In genomic region chr4:81624111-81624510, GRCm38 (mm10) we compare ENCODE assay signal across 24 mouse cellular contexts.
DNase-seq lines count a peak whose midpoint lies in the region; ATAC-seq lines count a peak whose summit lies in the region.
"Had no signal": no experiment of that assay in that cellular context is flagged by ENCODE, and none has a peak within 500 bp of the region (broad histone marks: within the 10 kb centered on the region; RNA-seq: fewer than 3 reads in every experiment).

No protein-coding gene starts in this region.

- H3K9ac ChIP-seq in embryonic facial prominence, embryonic 14.5 days (ENCODE audit: low read depth, low read length): no peak overlapping the region
- no peak overlapping the region for H3K9ac ChIP-seq in limb, embryonic 15.5 days
- H3K9ac ChIP-seq: embryonic facial prominence, embryonic 13.5 days; forebrain, embryonic 12.5 days had no signal

- H3K4me1 ChIP-seq in embryonic facial prominence, embryonic 14.5 days (ENCODE audit: control insufficient read depth, insufficient read depth, low read length): peaks cover 12% of the 10 kb centered on the region
- H3K4me1 ChIP-seq in embryonic facial prominence, embryonic 10.5 days: peaks cover 8% of the 10 kb centered on the region; the same call in 1 of the 2 replicates
- H3K4me1 ChIP-seq in limb, embryonic 15.5 days: no peaks in the 10 kb centered on the region
- H3K4me1 ChIP-seq in limb, embryonic 10.5 days: peaks cover 9% of the 10 kb centered on the region; the same call in 1 of the 2 replicates
- H3K4me1 ChIP-seq: forebrain, embryonic 12.5 days had no signal

- no peaks in the 10 kb centered on the region for H3K27me3 ChIP-seq in embryonic facial prominence, embryonic 14.5 days (replicated peaks; ENCODE audit: control insufficient read depth, insufficient read depth, low read length)
- no peaks in the 10 kb centered on the region for H3K27me3 ChIP-seq in embryonic facial prominence, embryonic 10.5 days (replicated peaks; ENCODE audit: low read depth, poor library complexity, severe bottlenecking)
- H3K27me3 ChIP-seq in limb, embryonic 15.5 days: no peaks in the 10 kb centered on the region
- no peaks in the 10 kb centered on the region for H3K27me3 ChIP-seq in limb, embryonic 10.5 days (ENCODE audit: low read depth, poor library complexity, severe bottlenecking)
- H3K27me3 ChIP-seq: CH12.LX; embryonic facial prominence, embryonic 13.5 days; forebrain, embryonic 12.5 days; Patski had no signal

- DNase-seq in embryonic facial prominence, embryonic 14.5 days (ENCODE audit: low spot score): peak; percentile 22
- no peak for DNase-seq in embryonic facial prominence, embryonic 10.5 days (ENCODE audit: low spot score)
- DNase-seq in limb, embryonic 10.5 days (ENCODE audit: low spot score): no peak
- no peak for DNase-seq in layer of hippocampus, adult 9-11 months
- DNase-seq: adrenal gland, adult 8-10 months; adrenal gland, postnatal 14 days; adrenal gland, postnatal 36 days; B cell, adult 2 months; cerebellum, adult 11-12 months; cerebellum, adult 2 months; cerebellum, adult 9-10 months; cerebellum, postnatal 10 days; cerebellum, postnatal 25 days had no signal

- WGBS in embryonic facial prominence, embryonic 14.5 days: 81% methylated on average over 4 of the region's 4 CpGs
- WGBS in embryonic facial prominence, embryonic 10.5 days: 91% methylated on average over 4 of the region's 4 CpGs
- WGBS in limb, embryonic 15.5 days: 66% methylated on average over 4 of the region's 4 CpGs
- 94% methylated on average over 4 of the region's 4 CpGs for whole genome bisulfite sequencing in limb, embryonic 10.5 days

- H3K4me3 ChIP-seq in embryonic facial prominence, embryonic 14.5 days (ENCODE audit: low read depth, low read length): no peak overlapping the region
- H3K4me3 ChIP-seq in embryonic facial prominence, embryonic 10.5 days: no peak overlapping the region
- H3K4me3 ChIP-seq in limb, embryonic 15.5 days: no peak overlapping the region
- H3K4me3 ChIP-seq in limb, embryonic 10.5 days: no peak overlapping the region
- H3K4me3 ChIP-seq: embryonic facial prominence, embryonic 13.5 days; forebrain, embryonic 10.5 days; forebrain, embryonic 12.5 days had no signal

- no peak for ATAC-seq in embryonic facial prominence, embryonic 14.5 days (ENCODE audit: low read depth)
- no peak for ATAC-seq in limb, embryonic 15.5 days (ENCODE audit: insufficient number of reproducible peaks, low FRiP score, low TSS enrichment, low read depth)
- ATAC-seq: activated CD4-positive, CD25-positive, alpha-beta regulatory T cell, adult 4 months; CD4-positive, CD25-positive, alpha-beta regulatory T cell, adult 4 months; forebrain, embryonic 14.5 days; forebrain, embryonic 16.5 days; Patski had no signal

- H3K36me3 ChIP-seq in embryonic facial prominence, embryonic 14.5 days (ENCODE audit: control insufficient read depth, insufficient read depth, low read length): no peaks in the 10 kb centered on the region
- H3K36me3 ChIP-seq in embryonic facial prominence, embryonic 10.5 days (replicated peaks): no peaks in the 10 kb centered on the region
- H3K36me3 ChIP-seq in limb, embryonic 15.5 days: no peaks in the 10 kb centered on the region
- no peaks in the 10 kb centered on the region for H3K36me3 ChIP-seq in limb, embryonic 10.5 days
- H3K36me3 ChIP-seq: embryonic facial prominence, embryonic 13.5 days; forebrain, embryonic 10.5 days; forebrain, embryonic 12.5 days; G1E had no signal

- H3K9me3 ChIP-seq in embryonic facial prominence, embryonic 14.5 days (ENCODE audit: control insufficient read depth, low read length): no peaks in the 10 kb centered on the region
- no peaks in the 10 kb centered on the region for H3K9me3 ChIP-seq in embryonic facial prominence, embryonic 10.5 days
- H3K9me3 ChIP-seq in limb, embryonic 15.5 days: no peaks in the 10 kb centered on the region
- no peaks in the 10 kb centered on the region for H3K9me3 ChIP-seq in limb, embryonic 10.5 days (replicated peaks)
- H3K9me3 ChIP-seq: embryonic facial prominence, embryonic 13.5 days; forebrain, embryonic 10.5 days; forebrain, embryonic 12.5 days had no signal

- no peak overlapping the region; the same call in 1 of the 2 replicates for H3K27ac ChIP-seq in embryonic facial prominence, embryonic 14.5 days (replicated peaks; ENCODE audit: low read depth, low read length)
- H3K27ac ChIP-seq in embryonic facial prominence, embryonic 10.5 days (replicated peaks): no peak overlapping the region
- H3K27ac ChIP-seq in limb, embryonic 15.5 days: peak overlapping the region; percentile 55; the same call in 1 of the 2 replicates
- H3K27ac ChIP-seq in limb, embryonic 10.5 days: no peak overlapping the region
- H3K27ac ChIP-seq: embryonic facial prominence, embryonic 13.5 days; forebrain, embryonic 10.5 days; forebrain, embryonic 12.5 days had no signal

- H3K4me2 ChIP-seq in embryonic facial prominence, embryonic 14.5 days (ENCODE audit: low read depth, low read length): no peak overlapping the region
- no peak overlapping the region for H3K4me2 ChIP-seq in limb, embryonic 15.5 days
- H3K4me2 ChIP-seq: embryonic facial prominence, embryonic 13.5 days; forebrain, embryonic 12.5 days had no signal
